Mouse (Mus musculus) lung, postnatal 25 days (tissue): ENCODE measurements around the gene Zfp879.

Experiments
- DNase-seq: peaks from one replicate; pipeline ENCODE4 v3.0.0; 2022; ENCODE audit warnings: low spot score

Gene Zfp879

DNA sequence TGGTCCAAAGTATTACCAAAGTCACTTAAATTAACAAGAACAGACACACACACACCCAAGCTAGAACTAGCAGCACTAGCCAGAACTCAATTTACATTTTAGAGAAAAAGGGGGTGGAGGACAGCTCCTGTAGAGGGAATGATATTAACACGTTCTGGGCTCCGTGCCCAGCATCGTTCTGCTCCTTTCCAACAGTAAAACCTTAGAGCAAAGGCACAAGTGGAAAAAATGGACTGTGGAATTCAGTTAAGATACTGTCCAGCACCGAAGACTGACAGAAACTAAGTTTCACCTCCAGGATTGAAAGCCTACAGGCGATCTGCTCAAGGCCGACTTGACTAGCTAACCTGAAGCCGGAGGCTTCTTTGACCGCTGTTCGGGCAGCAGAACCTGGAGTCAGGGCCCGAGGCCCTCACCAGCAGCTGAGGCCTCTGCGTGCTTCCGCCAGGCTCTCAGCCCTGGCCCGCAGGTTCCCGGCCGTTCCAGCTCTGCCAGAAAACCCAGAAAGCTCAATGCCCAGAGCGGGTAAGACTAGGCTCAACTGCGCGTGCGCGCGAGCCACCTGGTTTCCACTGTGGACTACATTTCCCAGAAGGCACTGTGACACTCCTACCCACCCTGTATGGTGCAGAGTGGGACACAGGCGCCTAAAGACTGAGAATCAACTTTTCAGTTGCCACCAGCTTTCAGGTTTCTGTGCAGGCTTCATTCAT, at the start of gene Zfp879:
Gene Zfp879, minus strand, starts transcription at position 530 of the 713 bp plus-strand sequence.
- DNase-seq, result peak; percentile 92

DNA sequence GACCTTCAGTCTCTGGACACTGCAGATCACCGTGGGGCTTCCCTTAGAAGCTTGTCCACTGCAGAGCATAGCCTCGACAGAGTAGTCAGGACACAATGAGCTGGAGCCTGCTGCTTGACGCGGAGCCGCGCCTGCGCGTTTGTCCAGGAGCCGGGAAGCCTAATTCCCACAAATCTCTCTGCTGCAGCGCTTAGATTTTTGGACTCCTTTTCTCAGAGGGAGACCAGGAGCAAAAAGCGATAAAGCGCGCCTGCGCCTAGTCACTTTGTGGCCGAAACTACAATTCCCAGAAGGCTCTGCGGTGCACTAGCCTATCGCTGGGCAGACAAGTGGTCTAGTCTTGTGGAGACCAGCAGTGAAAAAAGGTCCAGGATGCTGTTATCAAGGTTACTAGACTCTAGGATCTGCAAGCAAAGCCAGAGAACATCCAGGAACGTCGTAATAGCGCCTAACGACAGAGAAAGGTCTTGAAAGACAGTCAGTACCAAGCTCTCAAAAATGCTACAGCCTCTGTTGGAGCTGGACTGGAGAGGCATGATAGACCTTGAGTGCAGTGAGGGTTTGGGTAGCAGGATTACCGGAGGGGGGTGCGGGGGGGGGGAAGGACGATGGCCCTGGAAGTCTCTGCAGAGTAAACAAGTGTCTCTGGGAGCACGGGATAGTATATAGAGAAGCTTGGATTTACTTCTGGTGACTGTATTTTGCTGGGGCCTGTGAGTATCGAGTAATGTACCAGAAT, 46.2 kb upstream of the Zfp879 start, which contains the start of gene Zfp454:
Gene Zfp454, minus strand, starts transcription at position 262 of the 739 bp plus-strand sequence.
- peak; percentile 89 for DNase-seq

DNA sequence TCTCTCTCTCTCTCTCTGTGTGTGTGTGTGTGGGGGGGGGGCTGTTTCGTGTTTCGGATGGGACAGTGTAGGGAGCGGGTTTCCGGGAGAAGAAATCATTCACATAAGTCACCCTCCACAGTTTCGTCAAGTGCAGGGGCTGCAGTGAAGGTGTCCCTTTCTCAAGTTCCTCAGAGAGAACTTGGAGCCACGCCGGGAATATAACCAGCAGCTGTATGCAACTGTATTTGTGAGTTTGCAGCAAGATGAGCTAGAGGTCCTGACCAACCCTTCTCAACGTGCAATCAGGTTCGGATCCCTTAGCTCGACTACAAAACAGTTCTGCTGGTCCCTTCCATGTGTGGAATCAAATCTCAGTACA, 45.6 kb upstream of the Zfp879 start:
- DNase-seq, result no peak

DNA sequence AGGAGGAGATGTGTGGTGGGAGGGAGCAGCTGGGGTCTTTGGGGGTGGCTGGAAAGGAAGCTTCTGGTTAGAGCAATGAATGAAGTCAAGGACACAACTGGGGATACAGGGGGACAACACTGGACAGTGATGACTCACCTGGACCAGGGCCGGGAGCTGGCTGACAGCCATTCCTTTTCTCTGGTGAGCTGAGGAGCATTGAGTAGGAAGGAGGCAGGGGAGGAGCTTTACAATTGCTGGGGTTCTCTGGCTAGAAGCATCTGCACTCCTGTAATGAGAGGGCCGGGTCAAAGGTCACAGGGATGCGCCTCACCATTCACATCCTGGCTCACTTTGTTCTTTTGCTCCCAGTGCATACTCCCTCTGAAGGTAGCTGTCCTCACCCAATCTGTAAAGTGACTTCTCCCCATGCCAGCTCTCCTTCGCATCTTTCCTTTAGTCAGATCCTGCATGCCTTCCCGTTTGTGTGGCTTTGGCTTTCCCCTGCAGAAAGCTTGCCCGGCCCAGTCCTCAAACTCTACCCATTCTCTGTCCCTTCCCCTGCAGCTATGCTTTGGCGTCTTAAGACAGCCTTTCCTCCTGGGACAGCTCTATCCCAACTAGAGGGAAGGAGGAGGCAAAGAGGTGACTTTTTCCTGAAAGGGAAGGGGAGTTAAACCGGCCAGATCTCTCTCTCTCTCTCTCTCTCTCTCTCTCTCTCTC, 45.0 kb upstream of the Zfp879 start:
- no peak for DNase-seq

DNA sequence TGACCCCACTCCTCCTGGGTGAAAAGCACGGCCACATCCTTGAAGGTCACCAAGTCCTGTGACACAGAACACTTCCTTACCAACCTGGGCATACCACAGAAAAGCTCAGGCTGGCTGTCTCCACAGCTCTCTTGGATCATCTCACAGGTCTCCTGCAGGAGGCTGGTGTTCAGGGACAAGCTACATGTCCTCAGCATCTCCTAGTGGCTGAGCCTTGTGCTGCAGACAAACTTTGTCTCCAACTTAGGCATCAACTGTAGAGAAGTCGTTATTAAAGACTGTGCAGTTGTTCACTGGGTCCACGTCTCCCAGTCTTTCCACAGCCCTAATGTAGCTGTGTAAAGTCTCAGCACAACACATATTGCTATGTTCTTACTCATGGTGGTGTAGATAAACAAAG, 42.4 kb upstream of the Zfp879 start:
- no peak for DNase-seq

DNA sequence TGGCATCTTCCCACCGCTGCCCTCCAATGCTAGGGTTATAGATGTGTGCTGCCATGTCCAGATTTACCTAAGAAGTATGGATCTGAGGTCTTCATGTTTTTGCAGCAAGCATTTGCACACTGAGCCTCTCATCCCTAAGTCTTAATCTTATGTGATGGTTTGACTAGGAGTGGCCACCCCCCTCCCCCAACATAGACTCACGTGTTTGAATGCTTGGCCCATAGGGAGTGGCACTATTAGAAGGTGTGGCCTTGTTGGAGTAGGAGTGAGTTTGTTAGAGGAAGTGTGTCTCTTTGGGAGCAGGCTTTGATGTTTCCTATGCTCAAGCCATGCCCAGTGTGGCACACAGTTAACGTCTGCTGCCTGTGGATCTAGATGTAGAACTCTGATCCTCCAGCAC, 37.3 kb upstream of the Zfp879 start:
- no peak for DNase-seq

DNA sequence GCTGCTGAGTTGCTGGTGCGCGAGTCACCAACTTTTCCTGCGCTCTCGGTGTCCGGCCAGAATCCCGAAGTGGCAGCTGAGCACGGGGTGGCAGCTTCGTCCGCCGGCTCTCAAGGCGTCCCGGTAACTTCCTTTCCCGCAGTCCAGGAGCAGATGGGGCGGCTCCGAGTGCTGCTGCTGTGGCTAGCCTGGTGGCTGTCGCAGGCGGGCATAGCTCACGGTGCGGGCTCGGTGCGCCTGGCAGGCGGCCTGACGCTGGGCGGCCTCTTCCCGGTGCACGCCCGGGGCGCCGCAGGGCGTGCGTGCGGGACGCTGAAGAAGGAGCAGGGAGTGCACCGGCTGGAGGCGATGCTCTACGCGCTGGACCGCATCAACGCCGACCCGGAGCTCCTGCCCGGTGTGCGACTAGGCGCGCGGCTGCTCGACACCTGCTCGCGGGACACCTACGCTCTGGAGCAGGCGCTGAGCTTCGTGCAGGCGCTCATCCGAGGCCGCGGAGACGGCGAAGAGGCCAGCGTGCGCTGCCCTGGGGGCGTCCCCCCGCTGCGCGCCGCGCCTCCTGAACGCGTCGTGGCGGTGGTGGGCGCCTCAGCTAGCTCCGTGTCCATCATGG, 9.7 kb upstream of the Zfp879 start:
- no peak for DNase-seq

DNA sequence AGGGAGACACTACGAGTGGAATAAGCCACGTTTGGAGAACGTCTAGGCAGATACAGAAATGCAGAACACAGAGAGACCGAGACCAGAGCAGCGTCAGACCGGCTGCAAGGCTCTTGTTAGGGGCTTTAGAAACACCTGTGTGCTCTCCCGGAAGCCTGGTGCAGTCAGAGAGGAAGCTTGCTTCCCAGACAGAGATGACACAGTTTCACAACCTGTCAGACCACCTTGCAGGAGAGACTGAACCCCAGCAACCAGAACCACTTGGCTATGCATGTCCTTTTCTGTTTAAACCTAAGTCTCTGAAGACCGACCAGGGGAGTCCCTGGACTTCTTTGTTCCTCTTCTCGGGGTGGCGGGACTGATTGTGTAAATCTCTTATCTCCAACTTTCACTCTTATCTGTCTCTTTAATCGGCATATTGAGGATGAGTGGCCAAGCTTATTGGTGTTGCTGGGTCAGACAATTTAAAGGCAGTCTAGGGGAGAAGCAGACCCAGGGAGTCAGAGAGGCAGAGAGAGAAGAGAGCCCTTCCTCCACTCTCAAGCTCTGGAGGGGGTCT, 8.9 kb upstream of the Zfp879 start, which contains the start of gene Grm6:
Gene Grm6, plus strand, starts transcription at position 509 of the 559 bp plus-strand sequence.
- no peak for DNase-seq

DNA sequence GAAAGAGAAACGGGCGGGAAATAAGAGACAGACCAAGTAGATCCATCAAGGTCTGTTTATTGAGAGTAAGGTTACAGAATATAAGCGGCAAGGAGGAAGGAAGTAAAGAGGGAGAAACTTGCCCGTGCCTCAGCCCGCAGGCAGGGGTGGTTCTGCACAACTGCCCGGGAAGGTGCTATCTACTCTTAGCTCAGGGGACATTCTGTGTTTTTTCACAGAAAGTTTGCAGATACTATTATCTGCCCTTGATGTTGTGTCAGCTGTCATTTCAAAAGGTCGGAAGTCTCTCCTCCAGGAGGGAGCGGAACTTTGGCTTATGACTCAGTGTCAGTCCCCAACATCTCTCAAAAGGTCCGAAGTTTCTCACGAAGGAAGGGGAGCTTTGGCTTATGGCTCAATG, 8.0 kb upstream of the Zfp879 start:
- DNase-seq, result no peak

DNA sequence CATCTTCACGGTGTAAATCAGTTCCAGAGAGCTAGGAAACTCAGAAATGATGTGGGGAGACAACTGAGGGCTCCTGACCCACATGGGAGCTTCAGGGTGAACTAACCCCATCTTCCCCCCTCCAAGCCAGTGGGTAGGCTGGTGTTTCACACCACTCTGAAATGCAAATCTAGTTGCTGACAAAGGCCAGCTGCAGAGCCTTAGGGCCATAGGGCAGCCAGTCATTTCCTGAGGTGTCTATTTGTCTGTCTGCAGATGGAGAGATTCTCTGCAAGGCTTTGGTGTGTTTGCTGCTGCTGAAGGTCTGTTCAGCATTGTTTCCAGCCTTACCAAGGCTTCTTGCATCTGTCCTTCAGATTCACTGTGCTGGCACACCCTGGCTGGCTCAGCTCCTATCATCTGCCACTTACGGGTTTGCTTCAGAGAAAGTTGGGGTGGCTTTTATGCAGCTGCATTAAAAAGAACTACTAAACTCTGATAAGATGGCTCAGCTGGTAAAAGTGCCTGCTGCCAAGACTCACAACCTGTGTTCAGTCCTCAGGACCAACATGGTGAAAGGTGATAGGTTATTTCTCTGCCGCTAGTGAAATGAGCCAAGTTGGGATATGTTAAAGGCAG, 7.3 kb upstream of the Zfp879 start:
- no peak for DNase-seq

DNA sequence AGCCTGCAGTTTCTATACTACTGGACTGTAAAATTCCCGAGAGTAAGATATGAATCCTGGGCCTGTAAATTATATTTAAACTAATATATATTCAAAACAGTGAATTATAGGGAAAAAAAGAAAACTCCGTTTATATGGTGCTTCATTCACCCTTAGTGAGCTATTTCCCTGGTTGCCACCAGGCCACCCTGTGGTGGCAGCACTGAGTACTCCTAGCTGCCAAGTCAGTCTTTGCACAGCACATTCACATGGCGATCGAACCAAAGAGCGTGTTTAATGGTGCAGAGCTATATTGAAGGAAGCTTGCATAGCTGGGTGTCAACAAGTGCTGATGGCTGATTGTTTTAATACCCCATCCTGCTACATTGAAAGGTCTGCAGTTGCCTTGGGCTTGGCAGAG, 5.7 kb upstream of the Zfp879 start:
- no peak for DNase-seq

DNA sequence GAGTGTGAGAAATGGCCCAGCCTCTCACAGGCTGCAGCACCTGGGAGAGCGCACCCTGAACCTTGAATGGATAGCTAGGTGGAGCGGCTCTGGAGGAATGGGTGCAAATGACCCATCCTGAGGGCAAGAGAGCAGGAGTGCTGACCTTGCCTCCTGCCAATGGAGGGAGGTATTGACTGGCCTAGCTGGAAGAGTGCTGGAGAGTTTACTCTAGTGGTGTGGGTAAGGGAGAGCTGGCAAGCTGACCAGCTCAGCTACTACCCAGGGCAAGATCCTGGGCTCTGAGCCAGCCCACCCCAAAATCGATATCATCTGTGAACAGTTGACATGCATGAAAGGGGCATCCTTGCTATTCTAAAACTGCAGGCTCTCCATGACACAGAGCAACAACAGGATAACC, 4.6 kb upstream of the Zfp879 start:
- no peak for DNase-seq

DNA sequence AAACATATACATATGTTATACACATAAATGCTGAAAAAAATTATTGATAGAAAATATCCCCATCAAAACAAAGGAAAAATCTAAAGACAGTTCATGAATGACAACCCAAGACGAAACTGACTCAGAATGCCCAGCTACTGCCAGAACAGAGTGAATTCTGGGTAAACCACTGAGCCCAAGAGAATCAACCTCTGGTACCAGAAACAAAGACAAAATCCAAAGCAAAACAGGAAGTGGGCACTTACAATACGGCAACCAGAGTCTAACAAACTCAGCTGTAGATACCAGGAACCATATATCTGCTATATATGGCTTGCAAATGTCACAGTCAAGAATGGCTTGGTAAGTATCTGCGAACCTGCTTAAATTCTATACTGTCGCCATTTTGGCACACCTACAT, 5.6 kb downstream of the Zfp879 start:
- DNase-seq, result peak; percentile 35

DNA sequence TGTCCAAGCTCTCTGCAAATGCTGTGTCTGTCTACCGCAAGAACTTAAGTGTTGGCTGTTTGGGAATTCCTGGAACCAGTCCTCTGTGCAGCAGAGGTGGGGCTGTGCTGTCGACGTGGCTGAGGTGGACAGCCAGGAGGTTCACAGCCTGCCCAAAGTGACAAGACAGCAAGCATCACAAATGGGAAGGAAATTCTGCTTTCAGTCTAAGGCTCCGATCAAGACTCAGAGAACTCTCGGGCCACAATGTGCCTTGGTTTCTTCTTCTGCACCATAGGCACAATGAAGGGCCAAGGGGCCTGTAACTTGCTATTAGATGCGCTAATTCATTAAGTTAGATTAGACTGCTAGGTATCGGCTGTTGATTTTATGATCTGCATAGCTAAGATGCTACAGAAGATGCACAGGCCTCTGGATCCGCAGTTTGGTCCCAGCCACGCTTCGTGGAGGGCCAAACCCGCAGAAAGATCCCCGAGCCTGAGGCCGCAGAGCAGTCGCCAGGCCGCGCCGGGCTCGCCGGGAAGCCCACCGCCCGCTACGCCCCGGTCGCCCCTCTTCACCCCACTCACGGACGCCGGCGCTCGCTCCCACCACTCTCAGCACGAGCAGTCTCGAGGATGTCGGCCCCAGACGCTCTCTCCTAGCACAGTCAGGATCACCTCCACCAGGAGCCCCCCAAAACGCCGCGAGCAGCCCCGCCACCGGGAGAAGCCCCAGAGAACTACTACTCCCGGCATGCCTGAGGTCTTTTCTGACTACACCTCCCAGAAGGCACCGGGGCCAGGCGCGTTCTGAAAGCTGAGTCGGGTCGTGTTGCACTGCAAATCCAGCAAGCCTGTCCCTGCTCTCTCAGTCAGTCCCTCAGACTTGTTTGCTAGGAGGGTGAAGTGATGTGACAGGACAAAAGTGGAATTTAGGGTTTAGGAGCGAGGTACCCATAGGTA, 14.1 kb downstream of the Zfp879 start, which contains the start of gene Zfp354c:
Gene Zfp354c, minus strand, starts transcription at position 715 of the 944 bp plus-strand sequence.
- peak; percentile 81 for DNase-seq

DNA sequence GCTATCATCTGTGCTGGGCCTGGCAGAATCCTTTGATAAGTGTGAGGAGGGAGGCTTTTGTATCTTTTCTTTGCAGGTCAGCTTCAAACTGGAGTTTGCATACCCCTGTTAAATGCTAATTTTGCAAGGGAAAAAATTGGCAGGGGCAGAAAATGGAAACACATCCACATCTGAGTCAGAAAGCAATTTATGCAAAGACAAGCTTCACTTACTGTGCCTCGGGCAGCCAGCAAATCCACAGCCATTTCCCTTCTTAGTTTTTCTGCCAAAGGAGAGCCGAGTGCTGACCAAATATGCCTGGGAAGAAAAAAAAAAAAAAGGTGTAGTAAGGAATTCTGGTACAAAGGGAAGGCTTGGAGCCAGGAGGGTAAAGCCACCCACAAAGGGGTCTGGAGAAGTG, 15.1 kb downstream of the Zfp879 start:
- DNase-seq, result no peak

DNA sequence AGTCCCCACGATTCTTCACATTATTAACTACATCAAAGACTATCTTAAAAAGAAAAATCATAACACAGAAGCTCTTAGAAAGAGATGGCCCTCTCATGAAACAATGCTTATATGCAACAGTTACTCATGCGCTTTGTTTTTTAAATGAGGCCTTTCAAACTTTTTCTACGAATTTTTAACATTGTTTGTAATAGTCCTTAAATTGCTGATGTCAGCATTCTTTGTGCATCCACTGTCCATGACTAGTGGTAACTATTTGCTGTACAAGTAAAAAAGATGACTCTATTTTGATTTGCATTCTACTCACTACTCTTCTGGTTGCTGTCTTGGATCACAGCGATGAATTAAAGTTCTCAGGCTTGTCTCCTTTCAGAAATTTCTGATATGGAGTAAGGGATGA, 27.1 kb downstream of the Zfp879 start:
- DNase-seq, result no peak

DNA sequence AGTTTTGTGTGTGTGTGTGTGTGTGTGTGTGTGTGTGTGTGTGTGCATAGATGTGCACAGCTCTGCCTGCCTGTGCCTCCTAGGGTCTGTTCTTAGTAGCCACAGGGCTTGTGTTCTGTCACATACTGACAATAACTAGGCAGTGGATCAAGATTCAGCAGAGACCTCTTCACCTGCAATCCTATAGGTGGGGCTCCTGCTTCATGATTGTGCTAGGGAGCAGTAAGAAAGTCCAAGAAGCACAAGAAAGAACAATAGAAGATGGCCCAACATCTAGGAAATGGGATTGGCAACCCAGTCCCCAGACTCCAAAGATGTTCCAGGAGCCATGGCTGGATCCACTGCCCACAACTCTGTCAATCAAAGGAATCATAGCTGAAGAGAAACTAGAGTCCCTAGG, 42.5 kb downstream of the Zfp879 start:
- no peak for DNase-seq

DNA sequence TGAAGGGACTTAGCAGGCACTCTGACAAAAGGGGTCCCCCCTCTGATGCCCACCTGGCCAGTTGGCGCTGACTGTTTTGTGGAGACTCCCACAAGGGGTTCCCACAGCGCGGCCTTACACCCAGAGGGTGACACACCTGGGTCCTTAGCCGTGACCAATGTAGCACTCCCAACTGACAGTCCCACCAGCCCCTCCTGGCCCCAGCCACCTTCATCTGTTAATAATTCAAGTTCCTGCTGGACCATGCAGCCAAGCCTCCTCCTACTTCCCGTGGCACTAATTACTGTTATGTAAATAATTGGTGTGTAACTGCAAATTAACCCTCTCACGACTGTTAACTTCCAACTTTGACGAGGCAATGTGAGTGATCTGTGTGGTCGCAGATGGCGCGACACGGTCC, 43.7 kb downstream of the Zfp879 start:
- no peak for DNase-seq
